Mouse (Mus musculus): ENCODE data around the gene Ctcfl. TPM values are rescaled to one million over a fixed set of nuclear protein-coding genes. Genes with fewer than 3 reads are reported as not detected.

The Ctcfl gene
- polyA plus RNA-seq, 1 experiment from 2014 or later, result 0.07 TPM

- WGBS, result 93% methylated on average over 7 of the region's 7 CpGs
Measured at GRCm38 (mm10) chr2:173072948-173073347, 46.4 kb downstream of the Ctcfl start.

GRCm38 (mm10) chr2:173064864-173065263, 54.5 kb downstream of the Ctcfl start:
- DNase-seq (ENCODE audit: low spot score), result no peak
- Histone ChIP-seq H3K4me1 (peaks cover 24% of the 10 kb centered on the region), H3K27ac (replicated peaks) (no peak overlapping the region), H3K4me3 (no peak overlapping the region), H3K9me3 (peaks cover 9% of the 10 kb centered on the region), H3K36me3 (replicated peaks) (no peaks in the 10 kb centered on the region), H3K27me3 (replicated peaks; ENCODE audit: low read depth, poor library complexity, severe bottlenecking) (no peaks in the 10 kb centered on the region)
- WGBS, result 96% methylated on average over 2 of the region's 2 CpGs

More at GRCm38 (mm10) chr2:173072948-173073347, 46.4 kb downstream of the Ctcfl start:
- no peak for DNase-seq (ENCODE audit: low spot score)
- Histone ChIP-seq H3K4me1 (no peaks in the 10 kb centered on the region), H3K4me3 (no peak overlapping the region), H3K36me3 (replicated peaks) (no peaks in the 10 kb centered on the region), H3K27me3 (replicated peaks; ENCODE audit: low read depth, poor library complexity, severe bottlenecking) (no peaks in the 10 kb centered on the region), H3K27ac (replicated peaks) (no peak overlapping the region), H3K9me3 (peaks cover 11% of the 10 kb centered on the region)

DNA sequence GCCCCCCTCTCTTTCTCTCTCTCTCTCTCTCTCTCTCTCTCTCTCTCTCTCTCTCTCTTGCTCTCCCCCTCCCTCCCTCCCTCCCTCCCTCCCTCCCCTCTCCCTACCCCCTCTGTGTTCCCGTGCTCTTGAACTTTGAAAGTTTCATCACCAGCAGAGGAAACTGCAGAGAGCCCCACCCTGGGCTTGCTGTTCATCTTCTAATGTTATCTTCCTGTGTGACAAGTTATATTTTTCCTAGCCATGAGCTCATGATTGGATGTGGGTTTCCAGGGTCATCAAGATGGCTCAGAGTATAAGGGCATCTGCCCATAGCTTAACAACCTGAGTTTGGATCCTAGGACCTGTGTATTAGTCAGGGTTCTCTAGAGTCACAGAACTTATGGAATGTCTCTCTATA, 56.1 kb downstream of the Ctcfl start:
- no peak overlapping the region for H3K27ac ChIP-seq (replicated peaks)
- WGBS, result 91% methylated on average over 1 of the region's 1 CpGs
- H3K9me3 ChIP-seq, result peaks cover 3% of the 10 kb centered on the region; the same call in 1 of the 2 replicates
- no peaks in the 10 kb centered on the region for H3K27me3 ChIP-seq (replicated peaks; ENCODE audit: low read depth, poor library complexity, severe bottlenecking)
- peaks cover 31% of the 10 kb centered on the region for H3K4me1 ChIP-seq
- H3K36me3 ChIP-seq (replicated peaks), result no peaks in the 10 kb centered on the region
- DNase-seq (ENCODE audit: low spot score), result no peak
- no peak overlapping the region for H3K4me3 ChIP-seq

GRCm38 (mm10) chr2:173061443-173062351, 57.6 kb downstream of the Ctcfl start:
- Histone ChIP-seq H3K9me3 (no peaks in the 10 kb centered on the region), H3K36me3 (replicated peaks) (no peaks in the 10 kb centered on the region), H3K27ac (replicated peaks) (peak overlapping the region; percentile 57), H3K4me1 (peaks cover 46% of the 10 kb centered on the region), H3K4me3 (no peak overlapping the region), H3K27me3 (replicated peaks; ENCODE audit: low read depth, poor library complexity, severe bottlenecking) (no peaks in the 10 kb centered on the region)
- WGBS, result 76% methylated on average over 15 of the region's 15 CpGs
- DNase-seq (ENCODE audit: low spot score), result no peak

DNA sequence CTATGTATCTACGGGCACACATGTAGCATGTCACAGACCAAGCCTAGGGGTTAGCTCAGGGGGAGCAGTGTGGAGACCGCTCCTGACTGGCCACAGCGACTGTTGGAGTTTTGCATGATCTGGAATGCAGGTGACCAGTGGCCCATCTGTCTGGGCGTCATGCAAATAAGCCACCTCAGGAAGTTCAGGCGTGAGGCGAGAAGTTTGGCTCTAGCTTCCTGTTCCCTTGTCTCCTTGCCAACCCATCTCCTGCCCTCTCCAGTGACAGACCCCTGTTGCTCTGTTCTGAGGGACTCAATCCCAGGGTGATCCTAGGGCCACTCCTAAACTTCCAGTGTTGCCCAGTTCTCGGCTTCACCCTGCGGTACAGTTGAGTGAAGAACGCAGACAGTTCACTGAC, 58.9 kb downstream of the Ctcfl start:
- Histone ChIP-seq H3K4me1 (peaks cover 48% of the 10 kb centered on the region), H3K27ac (replicated peaks) (no peak overlapping the region; the same call in 1 of the 2 replicates), H3K4me3 (no peak overlapping the region), H3K27me3 (replicated peaks; ENCODE audit: low read depth, poor library complexity, severe bottlenecking) (no peaks in the 10 kb centered on the region), H3K9me3 (no peaks in the 10 kb centered on the region), H3K36me3 (replicated peaks) (no peaks in the 10 kb centered on the region)
- WGBS, result 85% methylated on average over 9 of the region's 9 CpGs
- no peak for DNase-seq (ENCODE audit: low spot score)

DNA sequence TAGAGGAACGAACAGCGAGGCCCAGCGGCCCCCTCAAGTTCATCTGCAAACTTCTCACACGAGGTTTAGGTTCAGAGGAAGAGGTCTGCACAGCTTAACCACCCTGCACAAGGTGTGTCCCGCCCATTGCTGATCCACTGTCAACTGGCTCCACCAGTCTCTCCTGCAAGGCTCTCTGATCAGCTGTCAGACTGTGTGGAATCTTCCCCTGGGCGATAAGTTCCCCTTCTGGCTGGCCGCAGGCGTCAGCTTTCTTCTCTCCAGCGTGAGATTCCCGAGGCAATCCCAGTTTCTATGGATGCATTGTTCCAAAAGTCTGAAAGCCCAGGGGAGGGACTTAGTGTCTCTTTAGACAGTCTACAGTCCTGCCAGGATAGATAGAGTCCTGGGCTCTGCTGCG, 61.1 kb downstream of the Ctcfl start:
- Histone ChIP-seq H3K4me1 (peaks cover 48% of the 10 kb centered on the region), H3K27ac (replicated peaks) (no peak overlapping the region), H3K36me3 (replicated peaks) (no peaks in the 10 kb centered on the region), H3K9me3 (no peaks in the 10 kb centered on the region), H3K27me3 (replicated peaks; ENCODE audit: low read depth, poor library complexity, severe bottlenecking) (no peaks in the 10 kb centered on the region), H3K4me3 (no peak overlapping the region)
- 35% methylated on average over 11 of the region's 11 CpGs for WGBS
- no peak for DNase-seq (ENCODE audit: low spot score)

DNA sequence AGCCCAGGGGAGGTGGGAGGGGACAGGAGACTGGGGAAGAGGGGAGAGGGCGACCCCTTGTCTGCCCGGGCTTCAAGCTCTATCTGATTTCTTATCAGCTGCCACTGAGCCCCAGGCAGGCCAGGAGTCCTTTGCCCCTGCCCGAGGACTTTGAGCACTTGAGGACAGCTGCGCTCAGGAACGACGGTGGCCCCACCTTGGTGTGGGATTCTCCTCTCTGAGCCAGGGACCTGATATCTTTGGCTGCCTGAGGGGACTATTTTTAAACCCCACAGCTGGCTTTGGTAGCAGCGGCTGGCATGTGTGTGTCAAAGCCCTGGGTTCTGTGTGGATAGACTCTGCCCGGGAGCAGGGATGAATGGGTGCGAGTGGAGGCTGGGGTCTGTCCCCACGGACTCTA, 61.7 kb downstream of the Ctcfl start:
- H3K27ac ChIP-seq (replicated peaks), result peak overlapping the region; percentile 19; the same call in 1 of the 2 replicates
- no peaks in the 10 kb centered on the region for H3K9me3 ChIP-seq
- no peaks in the 10 kb centered on the region for H3K27me3 ChIP-seq (replicated peaks; ENCODE audit: low read depth, poor library complexity, severe bottlenecking)
- no peak overlapping the region for H3K4me3 ChIP-seq
- H3K36me3 ChIP-seq (replicated peaks), result no peaks in the 10 kb centered on the region
- H3K4me1 ChIP-seq, result peaks cover 48% of the 10 kb centered on the region
- no peak for DNase-seq (ENCODE audit: low spot score)
- 64% methylated on average over 10 of the region's 10 CpGs for WGBS

DNA sequence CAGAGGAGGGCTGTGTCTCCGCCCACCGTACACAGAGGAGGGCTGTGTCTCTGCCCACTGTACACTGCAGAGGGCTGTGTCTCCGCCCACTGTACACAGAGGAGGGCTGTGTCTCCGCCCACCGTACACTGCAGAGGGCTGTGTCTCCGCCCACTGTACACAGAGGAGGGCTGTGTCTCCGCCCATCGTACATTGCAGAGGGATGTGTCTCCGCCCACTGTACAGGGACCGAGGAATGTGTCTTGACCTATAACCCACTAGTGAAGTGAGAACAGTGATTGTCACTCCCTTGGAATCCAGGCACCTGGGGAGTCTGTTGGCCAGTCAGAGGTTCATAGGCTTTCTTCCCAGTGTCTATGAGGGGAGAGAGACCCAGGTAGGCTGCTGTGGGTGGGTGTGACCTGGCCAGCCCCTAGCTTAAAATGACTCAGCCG, 62.4 kb downstream of the Ctcfl start:
- no peak for DNase-seq (ENCODE audit: low spot score)
- Histone ChIP-seq H3K27me3 (replicated peaks; ENCODE audit: low read depth, poor library complexity, severe bottlenecking) (no peaks in the 10 kb centered on the region), H3K27ac (replicated peaks) (no peak overlapping the region), H3K9me3 (no peaks in the 10 kb centered on the region), H3K4me1 (peaks cover 42% of the 10 kb centered on the region), H3K36me3 (replicated peaks) (no peaks in the 10 kb centered on the region), H3K4me3 (no peak overlapping the region)
- 72% methylated on average over 11 of the region's 11 CpGs for WGBS

GRCm38 (mm10) chr2:173056303-173056881, 62.9 kb downstream of the Ctcfl start:
- no peaks in the 10 kb centered on the region for H3K36me3 ChIP-seq (replicated peaks)
- H3K4me1 ChIP-seq, result peaks cover 40% of the 10 kb centered on the region
- H3K27me3 ChIP-seq (replicated peaks; ENCODE audit: low read depth, poor library complexity, severe bottlenecking), result no peaks in the 10 kb centered on the region
- H3K4me3 ChIP-seq, result no peak overlapping the region
- 80% methylated on average over 10 of the region's 10 CpGs for WGBS
- H3K27ac ChIP-seq (replicated peaks), result no peak overlapping the region
- DNase-seq (ENCODE audit: low spot score), result no peak
- H3K9me3 ChIP-seq, result no peaks in the 10 kb centered on the region

DNA sequence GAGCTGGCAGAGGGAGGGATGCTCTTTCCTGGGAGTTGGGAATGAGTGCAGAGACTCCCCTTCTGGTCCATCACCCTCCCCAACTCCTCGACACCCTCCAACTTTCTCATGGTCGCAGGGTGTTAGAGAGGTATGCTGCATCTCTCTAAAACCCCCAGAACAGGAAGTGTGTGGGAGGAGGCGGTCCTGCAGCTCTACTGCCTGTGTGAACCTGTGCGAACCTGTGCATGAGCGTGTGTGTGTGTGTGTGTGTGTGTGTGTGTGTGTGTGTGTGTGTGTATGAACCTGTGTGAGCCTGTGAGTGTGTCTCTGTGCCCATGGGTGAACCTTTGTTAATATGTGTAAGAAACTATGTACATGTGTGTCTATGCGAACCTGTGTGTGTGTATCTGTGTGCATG, 65.5 kb downstream of the Ctcfl start:
- no peaks in the 10 kb centered on the region; the same call in 1 of the 2 replicates for H3K27me3 ChIP-seq (replicated peaks; ENCODE audit: low read depth, poor library complexity, severe bottlenecking)
- no peak overlapping the region for H3K27ac ChIP-seq (replicated peaks)
- H3K36me3 ChIP-seq (replicated peaks), result no peaks in the 10 kb centered on the region
- WGBS, result 78% methylated on average over 6 of the region's 6 CpGs
- peaks cover 53% of the 10 kb centered on the region for H3K4me1 ChIP-seq
- H3K4me3 ChIP-seq, result no peak overlapping the region
- no peaks in the 10 kb centered on the region for H3K9me3 ChIP-seq
- no peak for DNase-seq (ENCODE audit: low spot score)

DNA sequence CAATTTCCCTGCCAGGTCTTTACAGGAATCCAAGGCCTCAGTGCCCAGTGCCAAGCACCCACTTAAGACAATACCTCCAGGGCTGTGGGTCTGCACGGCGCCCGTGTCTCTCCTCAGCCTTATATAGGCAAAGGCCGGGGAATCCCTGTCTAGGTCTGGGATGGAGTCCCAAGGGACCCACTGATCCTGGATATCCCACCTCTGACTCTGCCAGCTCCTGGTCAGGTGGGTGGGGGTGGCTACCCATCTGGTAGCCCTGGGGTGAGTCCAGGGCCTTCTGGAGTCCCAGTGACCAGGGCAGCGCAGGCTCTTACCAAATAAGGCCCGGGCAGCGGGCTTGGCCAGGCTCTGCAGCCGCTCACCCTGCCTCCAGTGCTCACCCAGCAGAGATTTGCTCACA, 66.4 kb downstream of the Ctcfl start:
- 93% methylated on average over 8 of the region's 8 CpGs for WGBS
- no peak overlapping the region for H3K27ac ChIP-seq (replicated peaks)
- H3K9me3 ChIP-seq, result no peaks in the 10 kb centered on the region
- H3K27me3 ChIP-seq (replicated peaks; ENCODE audit: low read depth, poor library complexity, severe bottlenecking), result no peaks in the 10 kb centered on the region; the same call in 1 of the 2 replicates
- H3K36me3 ChIP-seq (replicated peaks), result no peaks in the 10 kb centered on the region
- DNase-seq (ENCODE audit: low spot score), result no peak
- peaks cover 53% of the 10 kb centered on the region for H3K4me1 ChIP-seq
- no peak overlapping the region for H3K4me3 ChIP-seq

- no peak for DNase-seq (ENCODE audit: low spot score)
Measured at GRCm38 (mm10) chr2:173050604-173051382, 68.5 kb downstream of the Ctcfl start.

More at GRCm38 (mm10) chr2:173050604-173051382, 68.5 kb downstream of the Ctcfl start:
- 25% methylated on average over 8 of the region's 8 CpGs for WGBS
- H3K4me3 ChIP-seq, result no peak overlapping the region
- no peaks in the 10 kb centered on the region for H3K36me3 ChIP-seq (replicated peaks)
- H3K27ac ChIP-seq (replicated peaks), result peak overlapping the region; percentile 46; the same call in 1 of the 2 replicates
- no peaks in the 10 kb centered on the region for H3K9me3 ChIP-seq
- peaks cover 55% of the 10 kb centered on the region for H3K4me1 ChIP-seq
- H3K27me3 ChIP-seq (replicated peaks; ENCODE audit: low read depth, poor library complexity, severe bottlenecking), result no peaks in the 10 kb centered on the region; the same call in 1 of the 2 replicates
